ENCODE assay signal across 9 mouse cellular contexts in genomic region chr19:18582887-18583286, GRCm38 (mm10).
"Had no signal": no experiment of that assay in that cellular context is flagged by ENCODE, and none has a peak within 500 bp of the region (broad histone marks: within the 10 kb centered on the region; RNA-seq: fewer than 3 reads in every experiment).

No protein-coding gene starts in this region.

- DNase-seq: kidney, adult 8-10 months; kidney, postnatal 25 days; lung, adult 18-20 months; right cerebral cortex, adult 18-20 months; right cerebral cortex, postnatal 25 days; thymus, adult 18-20 months; thymus, postnatal 14 days had no signal

- ATAC-seq: intestine, postnatal 0 days; midbrain, embryonic 15.5 days had no signal
